Mouse (Mus musculus): ENCODE measurements around the gene Syngr2. TPM values are rescaled to one million over a fixed set of nuclear protein-coding genes. Genes with fewer than 3 reads are reported as not detected.

Gene Syngr2
- polyA plus RNA-seq, 1 experiment from 2014 or later = 93.2 TPM

DNA sequence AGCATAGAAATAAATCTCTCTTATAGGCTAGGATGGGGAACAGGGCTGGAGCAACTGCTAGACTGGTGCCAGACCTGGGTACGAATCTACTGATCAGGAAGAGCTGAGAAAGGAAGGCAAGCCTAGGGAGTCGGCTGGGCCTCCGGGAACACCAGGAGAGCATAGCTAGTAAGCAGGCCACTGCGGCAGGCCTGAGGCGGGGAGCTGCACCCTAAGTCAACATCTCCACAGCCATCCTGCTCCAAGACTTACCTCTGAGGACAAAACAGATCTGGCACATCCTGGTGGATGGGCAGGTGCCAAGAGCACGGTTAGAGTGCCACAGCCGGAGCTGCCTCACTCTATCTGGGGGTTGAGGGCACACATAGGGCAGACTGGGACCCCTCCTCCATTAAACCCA, 10.7 kb downstream of the Syngr2 start:
- H3K36me3 ChIP-seq (ENCODE audit: insufficient read depth, low read length) = peaks cover 49% of the 10 kb centered on the region
- ATAC-seq (ENCODE audit: low FRiP score, low TSS enrichment) = no peak
- H3K4me1 ChIP-seq (ENCODE audit: insufficient read depth, low read length) = peaks cover 24% of the 10 kb centered on the region
- no peak overlapping the region for H3K4me2 ChIP-seq (replicated peaks; ENCODE audit: low read depth, low read length)
- H3K4me3 ChIP-seq (ENCODE audit: low read length) = no peak overlapping the region
- no peaks in the 10 kb centered on the region for H3K27me3 ChIP-seq (ENCODE audit: insufficient read depth, low read length)
- 94% methylated on average over 7 of the region's 7 CpGs for WGBS
- H3K9ac ChIP-seq (replicated peaks; ENCODE audit: low read length) = no peak overlapping the region
- H3K27ac ChIP-seq (ENCODE audit: low read length) = no peak overlapping the region
- no peaks in the 10 kb centered on the region for H3K9me3 ChIP-seq (ENCODE audit: low read length)

DNA sequence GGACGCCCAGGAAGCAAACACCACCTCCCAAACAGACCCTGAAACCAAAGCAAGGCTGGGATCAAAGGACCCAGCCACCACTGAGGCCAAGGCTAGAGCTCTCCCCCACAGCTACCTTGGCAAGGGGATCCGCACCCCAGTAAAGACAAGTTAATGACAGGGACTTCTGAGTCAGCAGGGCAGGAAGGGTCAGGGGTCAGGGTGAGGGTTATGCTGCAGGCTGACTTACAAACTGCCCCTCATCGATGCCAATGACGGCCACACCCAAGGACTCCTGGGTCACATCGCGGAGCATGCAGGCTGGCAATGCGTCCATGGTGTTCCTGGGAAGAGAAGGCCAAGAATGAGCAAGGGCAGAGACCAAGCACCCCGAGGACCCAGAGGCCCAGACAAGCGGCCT, 12.4 kb downstream of the Syngr2 start:
- Histone ChIP-seq H3K4me1 (ENCODE audit: insufficient read depth, low read length) (peaks cover 38% of the 10 kb centered on the region), H3K4me2 (replicated peaks; ENCODE audit: low read depth, low read length) (no peak overlapping the region), H3K9ac (replicated peaks; ENCODE audit: low read length) (no peak overlapping the region), H3K4me3 (ENCODE audit: low read length) (no peak overlapping the region), H3K36me3 (ENCODE audit: insufficient read depth, low read length) (peaks cover 42% of the 10 kb centered on the region), H3K27ac (ENCODE audit: low read length) (no peak overlapping the region), H3K27me3 (ENCODE audit: insufficient read depth, low read length) (no peaks in the 10 kb centered on the region), H3K9me3 (ENCODE audit: low read length) (no peaks in the 10 kb centered on the region)
- 86% methylated on average over 9 of the region's 9 CpGs for WGBS
- ATAC-seq (ENCODE audit: low FRiP score, low TSS enrichment) = no peak

DNA sequence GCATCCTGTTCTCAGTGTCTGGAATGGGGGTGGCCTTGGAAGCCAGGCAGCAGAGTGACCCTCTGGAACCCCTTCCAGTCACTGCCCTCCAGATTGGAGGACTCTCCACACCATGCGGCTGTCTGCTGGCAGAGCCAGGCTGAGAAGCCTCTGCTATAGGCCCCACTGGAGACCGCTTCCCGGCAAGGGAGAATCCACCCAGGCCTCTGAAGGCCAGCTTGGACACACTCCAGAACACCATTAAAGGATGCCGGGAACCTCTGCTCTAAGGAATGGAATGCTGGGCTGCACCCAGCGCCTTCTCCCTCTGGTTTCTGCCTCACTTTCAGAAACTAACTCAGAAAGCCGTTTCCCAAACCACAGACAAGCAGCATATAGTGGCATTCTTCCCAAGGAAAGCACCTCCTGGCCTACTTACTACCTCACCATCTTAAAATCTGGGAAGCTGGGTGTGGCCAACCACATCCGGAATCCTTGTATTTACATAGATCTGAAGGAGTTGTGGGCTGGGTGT, 13.3 kb downstream of the Syngr2 start:
- H3K4me2 ChIP-seq (replicated peaks; ENCODE audit: low read depth, low read length) = 0 out of 2 replicates have a peak overlapping the region, but pooled peaks have one; percentile 8
- no peak overlapping the region for H3K4me3 ChIP-seq (ENCODE audit: low read length)
- H3K36me3 ChIP-seq (ENCODE audit: insufficient read depth, low read length) = peaks cover 35% of the 10 kb centered on the region
- no peak for ATAC-seq (ENCODE audit: low FRiP score, low TSS enrichment)
- peak overlapping the region; percentile 22; the same call in 1 of the 2 replicates for H3K9ac ChIP-seq (replicated peaks; ENCODE audit: low read length)
- H3K9me3 ChIP-seq (ENCODE audit: low read length) = no peaks in the 10 kb centered on the region
- H3K4me1 ChIP-seq (ENCODE audit: insufficient read depth, low read length) = peaks cover 42% of the 10 kb centered on the region
- no peaks in the 10 kb centered on the region for H3K27me3 ChIP-seq (ENCODE audit: insufficient read depth, low read length)
- no peak overlapping the region for H3K27ac ChIP-seq (ENCODE audit: low read length)
- WGBS = 67% methylated on average over 7 of the region's 7 CpGs

DNA sequence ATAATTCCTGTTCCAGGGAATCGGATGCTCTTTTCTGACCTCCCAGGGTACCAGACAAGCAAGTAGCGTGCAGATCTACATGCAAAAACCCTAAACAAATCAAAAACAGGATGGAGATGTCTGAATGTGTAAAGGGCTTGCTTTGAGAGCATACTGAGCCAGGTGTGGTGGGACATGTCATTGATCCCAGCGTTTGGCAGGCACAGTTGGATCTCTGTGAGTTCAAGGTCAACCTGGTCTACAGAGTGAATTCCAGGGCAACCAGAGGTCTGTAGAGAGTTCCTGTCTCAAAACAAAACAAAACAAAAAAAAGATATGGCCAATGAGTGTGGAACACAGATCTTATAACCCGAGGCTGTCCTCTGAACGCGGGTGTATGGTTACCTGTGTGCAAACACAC, 13.9 kb downstream of the Syngr2 start:
- H3K4me2 ChIP-seq (replicated peaks; ENCODE audit: low read depth, low read length) = no peak overlapping the region
- WGBS = 88% methylated on average over 6 of the region's 6 CpGs
- peak overlapping the region; percentile 48; the same call in 1 of the 2 replicates for H3K27ac ChIP-seq (ENCODE audit: low read length)
- H3K36me3 ChIP-seq (ENCODE audit: insufficient read depth, low read length) = peaks cover 29% of the 10 kb centered on the region
- H3K27me3 ChIP-seq (ENCODE audit: insufficient read depth, low read length) = no peaks in the 10 kb centered on the region
- H3K9me3 ChIP-seq (ENCODE audit: low read length) = no peaks in the 10 kb centered on the region
- H3K4me1 ChIP-seq (ENCODE audit: insufficient read depth, low read length) = peaks cover 49% of the 10 kb centered on the region
- ATAC-seq (ENCODE audit: low FRiP score, low TSS enrichment) = no peak
- H3K9ac ChIP-seq (replicated peaks; ENCODE audit: low read length) = 0 out of 2 replicates have a peak overlapping the region, but pooled peaks have one; percentile 22
- H3K4me3 ChIP-seq (ENCODE audit: low read length) = no peak overlapping the region

- peaks cover 58% of the 10 kb centered on the region for H3K4me1 ChIP-seq (ENCODE audit: insufficient read depth, low read length)
- peak overlapping the region; percentile 92 for H3K27ac ChIP-seq (ENCODE audit: low read length)
- H3K4me2 ChIP-seq (replicated peaks; ENCODE audit: low read depth, low read length) = peak overlapping the region; percentile 87
- peak overlapping the region; percentile 84 for H3K9ac ChIP-seq (replicated peaks; ENCODE audit: low read length)
- peak; percentile 86 for ATAC-seq (ENCODE audit: low FRiP score, low TSS enrichment)
- peaks cover 23% of the 10 kb centered on the region for H3K36me3 ChIP-seq (ENCODE audit: insufficient read depth, low read length)
- H3K27me3 ChIP-seq (ENCODE audit: insufficient read depth, low read length) = no peaks in the 10 kb centered on the region
- no peaks in the 10 kb centered on the region for H3K9me3 ChIP-seq (ENCODE audit: low read length)
- 15% methylated on average over 23 of the region's 23 CpGs for WGBS
- H3K4me3 ChIP-seq (ENCODE audit: low read length) = peak overlapping the region; percentile 70
These were observed 14.8 kb downstream of the Syngr2 start for GRCm38 (mm10) chr11:117824060-117824969.

DNA sequence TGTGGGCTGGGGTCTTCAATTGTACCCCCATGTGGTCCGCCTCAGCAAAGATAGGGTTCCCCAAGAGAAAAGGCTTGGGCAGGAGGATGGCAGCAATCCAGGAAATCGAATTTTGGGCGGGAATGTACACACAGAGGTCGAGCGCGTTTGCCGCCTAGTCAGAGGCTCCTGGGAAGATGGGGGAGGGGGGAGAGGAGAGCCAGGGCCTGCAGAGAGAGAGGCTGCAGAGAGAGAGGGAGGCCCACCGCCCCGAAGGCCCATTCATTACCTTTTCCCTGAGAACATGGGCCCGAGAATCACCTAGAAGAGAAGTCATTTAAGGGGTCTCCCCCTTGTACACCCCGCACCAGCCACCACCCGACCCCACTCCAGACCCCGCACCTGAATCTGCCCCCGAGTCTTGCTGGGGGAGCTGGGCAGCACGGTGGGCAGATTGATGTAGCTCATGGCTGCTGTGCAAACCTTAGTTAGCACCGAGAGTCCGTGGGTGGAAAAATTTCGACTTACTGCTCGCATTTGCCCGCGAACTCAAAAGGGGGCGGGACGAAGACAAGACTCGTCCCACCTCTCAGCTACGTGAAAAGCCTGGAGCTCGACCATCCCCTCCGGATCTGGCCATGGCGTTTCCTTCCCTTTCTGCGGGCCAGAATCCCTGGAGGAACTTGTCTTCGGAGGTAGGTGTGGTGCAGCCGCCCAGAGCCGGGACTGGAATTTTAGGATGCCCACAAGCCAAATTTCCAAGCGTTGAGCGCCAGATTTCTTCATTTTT, 16.0 kb downstream of the Syngr2 start, which contains the start of the genes Afmid and Tk1:
TSS of gene Afmid (plus strand) at position 592 of the 769 bp plus-strand sequence.
TSS of gene Tk1 (minus strand) at position 760 of the 769 bp plus-strand sequence.
- H3K27me3 ChIP-seq (ENCODE audit: insufficient read depth, low read length) = no peaks in the 10 kb centered on the region
- H3K4me1 ChIP-seq (ENCODE audit: insufficient read depth, low read length) = peaks cover 70% of the 10 kb centered on the region
- H3K9ac ChIP-seq (replicated peaks; ENCODE audit: low read length) = peak within 1 kb of the TSS; percentile 84
- H3K9me3 ChIP-seq (ENCODE audit: low read length) = no peaks in the 10 kb centered on the region
- peak within 1 kb of the TSS; percentile 70 for H3K4me3 ChIP-seq (ENCODE audit: low read length)
- peak; percentile 53 for ATAC-seq (ENCODE audit: low FRiP score, low TSS enrichment)
- H3K4me2 ChIP-seq (replicated peaks; ENCODE audit: low read depth, low read length) = peak within 1 kb of the TSS; percentile 87
- peak within 1 kb of the TSS; percentile 92 for H3K27ac ChIP-seq (ENCODE audit: low read length)
- whole genome bisulfite sequencing = 0% methylated on average over 33 of the region's 34 CpGs
- H3K36me3 ChIP-seq (ENCODE audit: insufficient read depth, low read length) = peaks cover 13% of the 10 kb centered on the region

GRCm38 (mm10) chr11:117826164-117826563, 16.7 kb downstream of the Syngr2 start:
- Histone ChIP-seq H3K9ac (replicated peaks; ENCODE audit: low read length) (peak overlapping the region; percentile 84), H3K4me3 (ENCODE audit: low read length) (peak overlapping the region; percentile 70), H3K27ac (ENCODE audit: low read length) (peak overlapping the region; percentile 92), H3K36me3 (ENCODE audit: insufficient read depth, low read length) (peaks cover 8% of the 10 kb centered on the region; the same call in 1 of the 2 replicates), H3K27me3 (ENCODE audit: insufficient read depth, low read length) (no peaks in the 10 kb centered on the region), H3K4me2 (replicated peaks; ENCODE audit: low read depth, low read length) (peak overlapping the region; percentile 87), H3K9me3 (ENCODE audit: low read length) (no peaks in the 10 kb centered on the region), H3K4me1 (ENCODE audit: insufficient read depth, low read length) (peaks cover 72% of the 10 kb centered on the region)
- WGBS = 8% methylated on average over 5 of the region's 5 CpGs
- no peak; the same call in 1 of the 2 replicates for ATAC-seq (ENCODE audit: low FRiP score, low TSS enrichment)

DNA sequence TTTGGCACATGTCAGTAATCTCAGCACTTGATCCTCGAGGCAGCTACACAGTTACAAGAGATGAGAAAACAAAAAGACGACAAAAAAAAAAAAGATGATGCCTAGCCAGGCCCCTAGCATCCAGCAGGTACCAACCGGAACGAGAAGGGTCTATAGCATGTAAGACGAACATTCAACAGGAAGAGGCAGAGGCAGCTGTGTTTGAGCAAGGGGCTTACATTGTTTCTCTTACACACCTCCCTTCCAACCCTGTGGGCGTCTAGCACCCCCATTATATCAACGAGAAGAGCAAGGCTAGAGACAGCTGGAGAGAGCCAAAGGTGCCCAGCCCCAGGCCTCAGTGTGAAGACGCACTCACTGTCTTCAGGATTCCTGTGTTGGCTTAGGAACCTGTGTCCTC, 17.4 kb downstream of the Syngr2 start:
- H3K4me2 ChIP-seq (replicated peaks; ENCODE audit: low read depth, low read length) = no peak overlapping the region; the same call in 1 of the 2 replicates
- H3K36me3 ChIP-seq (ENCODE audit: insufficient read depth, low read length) = peaks cover 5% of the 10 kb centered on the region; the same call in 1 of the 2 replicates
- WGBS = 58% methylated on average over 8 of the region's 8 CpGs
- no peaks in the 10 kb centered on the region for H3K27me3 ChIP-seq (ENCODE audit: insufficient read depth, low read length)
- H3K9ac ChIP-seq (replicated peaks; ENCODE audit: low read length) = peak overlapping the region; percentile 84
- H3K4me3 ChIP-seq (ENCODE audit: low read length) = no peak overlapping the region
- H3K27ac ChIP-seq (ENCODE audit: low read length) = no peak overlapping the region; the same call in 1 of the 2 replicates
- ATAC-seq (ENCODE audit: low FRiP score, low TSS enrichment) = no peak
- no peaks in the 10 kb centered on the region for H3K9me3 ChIP-seq (ENCODE audit: low read length)
- peaks cover 72% of the 10 kb centered on the region for H3K4me1 ChIP-seq (ENCODE audit: insufficient read depth, low read length)

DNA sequence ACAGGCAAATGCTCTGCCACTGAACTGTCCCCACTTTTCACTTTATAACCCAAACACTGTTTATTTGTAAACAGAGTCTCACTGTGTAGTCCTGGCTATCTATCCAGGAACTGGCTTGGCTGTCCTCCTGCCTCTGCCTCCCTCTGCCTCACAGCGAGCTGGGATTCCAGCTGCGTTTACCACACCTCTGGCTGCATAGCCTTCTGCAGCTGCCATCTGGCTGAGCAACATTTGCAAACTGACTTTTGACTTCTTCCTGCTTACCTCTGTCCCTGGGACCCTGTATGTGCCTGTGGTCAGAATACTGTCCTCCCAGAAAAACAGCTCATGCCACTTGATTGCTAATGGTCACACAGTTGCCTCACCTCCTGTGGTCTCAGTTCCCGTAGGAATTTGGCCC, 17.9 kb downstream of the Syngr2 start:
- Histone ChIP-seq H3K27ac (ENCODE audit: low read length) (no peak overlapping the region), H3K9me3 (ENCODE audit: low read length) (no peaks in the 10 kb centered on the region), H3K4me2 (replicated peaks; ENCODE audit: low read depth, low read length) (no peak overlapping the region), H3K4me1 (ENCODE audit: insufficient read depth, low read length) (peaks cover 77% of the 10 kb centered on the region), H3K4me3 (ENCODE audit: low read length) (no peak overlapping the region), H3K9ac (replicated peaks; ENCODE audit: low read length) (no peak overlapping the region), H3K27me3 (ENCODE audit: insufficient read depth, low read length) (no peaks in the 10 kb centered on the region), H3K36me3 (ENCODE audit: insufficient read depth, low read length) (peaks cover 5% of the 10 kb centered on the region; the same call in 1 of the 2 replicates)
- 63% methylated on average over 3 of the region's 3 CpGs for WGBS
- ATAC-seq (ENCODE audit: low FRiP score, low TSS enrichment) = no peak

All from kidney, embryonic 16.5 days (tissue).